In the genomic region with DNA sequence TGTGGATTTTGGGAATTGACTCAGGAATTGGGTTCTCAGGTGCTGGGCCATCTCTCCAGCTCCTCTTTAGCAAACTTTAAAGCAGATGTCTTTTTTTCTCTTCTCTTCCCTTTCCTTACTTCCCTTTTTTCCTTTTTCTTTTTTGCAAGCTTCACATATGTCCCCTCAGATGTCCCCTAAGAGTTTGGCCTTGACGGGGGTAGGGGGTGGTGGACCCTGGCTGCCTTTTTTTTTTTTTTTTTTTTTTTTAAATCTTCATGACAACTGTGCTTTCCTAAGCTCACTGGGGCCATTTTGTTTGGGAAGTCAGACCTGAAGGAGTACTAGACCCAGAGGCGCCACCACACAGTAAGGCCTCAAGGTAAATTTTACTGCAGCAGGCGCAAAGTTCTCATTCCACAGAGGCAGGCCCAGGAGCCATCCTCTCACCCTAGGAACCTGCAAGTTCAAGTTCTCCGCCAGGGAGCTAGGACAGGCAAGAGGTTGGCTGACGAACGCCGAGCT, we compare ENCODE assay signal across 8 mouse cellular contexts. TPM values are rescaled to one million over a fixed set of nuclear protein-coding genes. Genes with fewer than 3 reads are reported as not detected.
A peak's percentile ranks its signal among the peaks of the same experiment; 100 is the strongest.
DNase-seq lines count a peak whose midpoint lies in the region; ATAC-seq and TF ChIP-seq lines count a peak whose summit lies in the region.

No protein-coding gene starts in this region.

- 0 out of 2 replicates have a peak, but pooled peaks cover 4% of the 10 kb centered on the region for H3K27me3 ChIP-seq in heart, embryonic 14.5 days (ENCODE audit: control insufficient read depth, insufficient read depth, low read length)
- no peaks in the 10 kb centered on the region for H3K27me3 ChIP-seq in G1E (ENCODE audit: insufficient read depth, low read length)
- no peaks in the 10 kb centered on the region for H3K27me3 ChIP-seq in forebrain, embryonic 16.5 days (replicated peaks; ENCODE audit: control insufficient read depth, insufficient read depth, low read length)
- H3K27me3 ChIP-seq in liver, postnatal 0 days (ENCODE audit: insufficient read depth, low read length), result no peaks in the 10 kb centered on the region

- no peaks in the 10 kb centered on the region for H3K9me3 ChIP-seq in heart, embryonic 14.5 days (ENCODE audit: control insufficient read depth, low read length)
- no peaks in the 10 kb centered on the region for H3K9me3 ChIP-seq in G1E (replicated peaks)
- H3K9me3 ChIP-seq in forebrain, embryonic 16.5 days (ENCODE audit: control insufficient read depth, low read length), result no peaks in the 10 kb centered on the region
- no peaks in the 10 kb centered on the region for H3K9me3 ChIP-seq in liver, postnatal 0 days (ENCODE audit: low read length)

- no peak for TF ChIP-seq CTCF in G1E (IDR thresholded peaks at IDR 0.05; ENCODE audit: low read depth, low read length)
- no peak for TF ChIP-seq CTCF in liver, postnatal 0 days (IDR thresholded peaks at IDR 0.05; ENCODE audit: low read depth)

- no peak for TF ChIP-seq EP300 in liver, postnatal 0 days (IDR thresholded peaks at IDR 0.05; ENCODE audit: low read depth)

- H3K4me2 ChIP-seq in heart, embryonic 14.5 days (ENCODE audit: low read length), result peak overlapping the region; percentile 98
- H3K4me2 ChIP-seq in forebrain, embryonic 16.5 days (ENCODE audit: low read length), result peak overlapping the region; percentile 70
- H3K4me2 ChIP-seq in liver, postnatal 0 days (ENCODE audit: low read depth, low read length), result peak overlapping the region; percentile 75

- no peak for DNase-seq in heart, adult 11 months
- DNase-seq in G1E (ENCODE audit: low spot score), result peak; percentile 33
- DNase-seq in liver, postnatal 0 days, result no peak
- no peak for DNase-seq in frontal cortex, postnatal 25 days (ENCODE audit: low spot score in 2 of 2)
- DNase-seq in urinary bladder, postnatal 36 days (ENCODE audit: low spot score in 2 of 2), result no peak
- DNase-seq in spleen, adult 12 weeks (ENCODE audit: low spot score), result no peak

- no peaks in the 10 kb centered on the region for H3K36me3 ChIP-seq in heart, embryonic 14.5 days (ENCODE audit: control insufficient read depth, insufficient read depth, low read length)
- peaks cover 2% of the 10 kb centered on the region for H3K36me3 ChIP-seq in G1E (replicated peaks)
- no peaks in the 10 kb centered on the region for H3K36me3 ChIP-seq in forebrain, embryonic 16.5 days (ENCODE audit: control insufficient read depth, insufficient read depth)
- no peaks in the 10 kb centered on the region for H3K36me3 ChIP-seq in liver, postnatal 0 days (replicated peaks; ENCODE audit: insufficient read depth, low read length)

- 2% methylated on average over 7 of the region's 7 CpGs for WGBS in heart, embryonic 14.5 days
- under 1% methylated on average over 7 of the region's 7 CpGs for WGBS in forebrain, embryonic 16.5 days
- WGBS in liver, postnatal 0 days (ENCODE audit: insufficient replicate concordance), result 3% methylated on average over 7 of the region's 7 CpGs

- H3K4me3 ChIP-seq in heart, embryonic 14.5 days (ENCODE audit: control insufficient read depth in 1 of 2, insufficient read depth in 1 of 2, low read depth in 1 of 2, low read length in 2 of 2), result peak overlapping the region; percentile 76 to 99
- H3K4me3 ChIP-seq in G1E (ENCODE audit: low read depth, low read length), result peak overlapping the region; percentile 97
- H3K4me3 ChIP-seq in forebrain, embryonic 16.5 days (replicated peaks; ENCODE audit: low read length), result peak overlapping the region; percentile 97
- peak overlapping the region; percentile 95 for H3K4me3 ChIP-seq in liver, postnatal 0 days (ENCODE audit: low read depth, low read length)

- no peak for ATAC-seq in heart, embryonic 14.5 days (ENCODE audit: insufficient number of reproducible peaks, insufficient read depth, low FRiP score, low read depth)
- ATAC-seq in G1E (ENCODE audit: extremely low read depth, insufficient number of reproducible peaks, low FRiP score, poor library complexity, severe bottlenecking), result peak; percentile 5
- no peak for ATAC-seq in forebrain, embryonic 16.5 days
- peak; percentile 0 for ATAC-seq in liver, postnatal 0 days

- H3K27ac ChIP-seq in heart, embryonic 14.5 days (replicated peaks in 1 of 2; ENCODE audit: control insufficient read depth in 1 of 2, insufficient read depth in 1 of 2, low read depth in 2 of 2, low read length in 2 of 2), result peak overlapping the region; percentile 91 to 99
- H3K27ac ChIP-seq in forebrain, embryonic 16.5 days (ENCODE audit: low read length), result peak overlapping the region; percentile 98
- H3K27ac ChIP-seq in liver, postnatal 0 days (ENCODE audit: low read depth), result peak overlapping the region; percentile 95

- H3K4me1 ChIP-seq in heart, embryonic 14.5 days (ENCODE audit: control insufficient read depth in 2 of 2, insufficient read depth in 2 of 2, low read length in 2 of 2), result peaks cover 0 to 9% of the 10 kb centered on the region in 2 experiments; a peak in 2 of 4 replicates
- peaks cover 48% of the 10 kb centered on the region for H3K4me1 ChIP-seq in G1E (ENCODE audit: insufficient read depth, low read depth, low read length)
- H3K4me1 ChIP-seq in forebrain, embryonic 16.5 days (replicated peaks; ENCODE audit: control insufficient read depth, insufficient read depth, low read length), result peaks cover 9% of the 10 kb centered on the region
- peaks cover 24% of the 10 kb centered on the region for H3K4me1 ChIP-seq in liver, postnatal 0 days (ENCODE audit: insufficient read depth)

- H3K9ac ChIP-seq in heart, embryonic 14.5 days (ENCODE audit: low read length), result peak overlapping the region; percentile 97
- peak overlapping the region; percentile 97 for H3K9ac ChIP-seq in forebrain, embryonic 16.5 days (replicated peaks; ENCODE audit: low read depth, low read length)
- H3K9ac ChIP-seq in liver, postnatal 0 days (replicated peaks), result peak overlapping the region; percentile 97

RNA-seq across cellular contexts. Expression of a gene that starts 0.8 kb away (rescaled TPM):
- 16.2 and 16.8 TPM in 2 replicates for polyA plus RNA-seq in heart, embryonic 14.5 days (2014; fragmentation: Nextera tagmentation; extraction: Ambion mirVana)
- 87.5 and 91.7 TPM in 2 replicates for total RNA-seq in G1E (2014; fragmentation: Nextera tagmentation)
- 145 and 147 TPM in 2 replicates for total RNA-seq in G1E (2017)
- 22.4 and 23.4 TPM in 2 replicates for polyA plus RNA-seq in G1E (2012)
- 12.9 and 13.5 TPM in 2 replicates for polyA plus RNA-seq in forebrain, embryonic 16.5 days (2015; fragmentation: Nextera tagmentation; extraction: Ambion mirVana)
- 4.8 and 5.7 TPM in 2 replicates for polyA plus RNA-seq in liver, postnatal 0 days (2015; fragmentation: Nextera tagmentation; extraction: Ambion mirVana)

RNA-seq across cellular contexts. Expression of a gene that starts 5.0 kb away (rescaled TPM):
- polyA plus RNA-seq in heart, embryonic 14.5 days (2014; fragmentation: Nextera tagmentation; extraction: Ambion mirVana), result not detected in 2 replicates
- not detected in 2 replicates for total RNA-seq in G1E (2014; fragmentation: Nextera tagmentation)
- total RNA-seq in G1E (2017), result not detected in 2 replicates
- polyA plus RNA-seq in G1E (2012), result not detected in 2 replicates
- not detected in 2 replicates for polyA plus RNA-seq in forebrain, embryonic 16.5 days (2015; fragmentation: Nextera tagmentation; extraction: Ambion mirVana)
- polyA plus RNA-seq in liver, postnatal 0 days (2015; fragmentation: Nextera tagmentation; extraction: Ambion mirVana), result not detected in 2 replicates

RNA-seq across cellular contexts. Expression of a gene that starts 17.4 kb away (rescaled TPM):
- 2.9 and 5.3 TPM in 2 replicates for polyA plus RNA-seq in heart, embryonic 14.5 days (2014; fragmentation: Nextera tagmentation; extraction: Ambion mirVana)
- total RNA-seq in G1E (2014; fragmentation: Nextera tagmentation), result 24.9 and 30.0 TPM in 2 replicates
- 49.5 and 68.6 TPM in 2 replicates for total RNA-seq in G1E (2017)
- polyA plus RNA-seq in G1E (2012), result 10.7 and 13.5 TPM in 2 replicates
- polyA plus RNA-seq in forebrain, embryonic 16.5 days (2015; fragmentation: Nextera tagmentation; extraction: Ambion mirVana), result 15.7 and 18.5 TPM in 2 replicates
- polyA plus RNA-seq in liver, postnatal 0 days (2015; fragmentation: Nextera tagmentation; extraction: Ambion mirVana), result 3.2 and 4.2 TPM in 2 replicates

Comparison
In these comparisons a context has a peak if more than half of its experiments do, and no peak if none do; other contexts are left out.
1. ATAC-seq: peak in G1E (single experiment) and liver, postnatal 0 days (single experiment); none in heart, embryonic 14.5 days (single experiment) and forebrain, embryonic 16.5 days (single experiment).
2. Peak in every context shown above with its lines, with median percentiles within 50 percentile points of each other: H3K27ac ChIP-seq, H3K4me2 ChIP-seq, H3K4me3 ChIP-seq and H3K9ac ChIP-seq.